In genomic region chr7:96814581-96814980, GRCm38 (mm10) we compare ENCODE assay signal across 15 mouse cellular contexts.
DNase-seq lines count a peak whose midpoint lies in the region; ATAC-seq and TF ChIP-seq lines count a peak whose summit lies in the region.
"Had no signal": no experiment of that assay in that cellular context is flagged by ENCODE, and none has a peak within 500 bp of the region (broad histone marks: within the 10 kb centered on the region; RNA-seq: fewer than 3 reads in every experiment).

No protein-coding gene starts in this region.

- H3K27me3 ChIP-seq in heart, adult 2 months (ENCODE audit: control insufficient read depth, insufficient read depth, low read length) = no peaks in the 10 kb centered on the region
- no peaks in the 10 kb centered on the region; the same call in 1 of the 2 replicates for H3K27me3 ChIP-seq in cerebellum, adult 2 months (ENCODE audit: control insufficient read depth, insufficient read depth, low read length)

- ATAC-seq in activated CD4-positive, CD25-positive, alpha-beta regulatory T cell, adult 4 months = peak; percentile 22
- ATAC-seq: forebrain, embryonic 16.5 days had no signal

- DNase-seq in heart, adult 2 months = no peak
- DNase-seq in heart, adult 11 months = no peak
- no peak for DNase-seq in layer of hippocampus, adult 2 months (ENCODE audit: low spot score in 2 of 2)
- DNase-seq in layer of hippocampus, adult 9-11 months = no peak
- DNase-seq in cerebellum, adult 2 months = no peak
- DNase-seq in cerebellum, postnatal 36 days = no peak
- DNase-seq: adrenal gland, adult 2 months; cerebellum, adult 11-12 months; gastrocnemius, adult 2 months; kidney, adult 9 months; midbrain, embryonic 14.5 days had no signal

- no peak overlapping the region for H3K4me3 ChIP-seq in heart, adult 2 months
- H3K4me3 ChIP-seq in layer of hippocampus, adult 2 months = no peak overlapping the region
- H3K4me3 ChIP-seq in macrophage (ENCODE audit: inconsistent target) = no peak overlapping the region
- no peak overlapping the region for H3K4me3 ChIP-seq in cerebellum, adult 2 months (replicated peaks; ENCODE audit: insufficient read depth, low read depth, low read length)
- H3K4me3 ChIP-seq: gastrocnemius, adult 2 months; hindbrain, embryonic 10.5 days had no signal

- H3K79me2 ChIP-seq in heart, adult 2 months (replicated peaks; ENCODE audit: control insufficient read depth, insufficient read depth, low read length) = no peaks in the 10 kb centered on the region
- H3K79me2 ChIP-seq in macrophage (ENCODE audit: inconsistent target) = no peaks in the 10 kb centered on the region

- no peak overlapping the region for H3K9ac ChIP-seq in heart, adult 2 months (ENCODE audit: low read depth, low read length)

- TF ChIP-seq CTCF in heart, adult 2 months (IDR thresholded peaks at IDR 0.05) = no peak
- no peak for TF ChIP-seq CTCF in layer of hippocampus, adult 2 months (conservative IDR thresholded peaks at IDR 0.05)
- TF ChIP-seq CTCF in cerebellum, adult 2 months (IDR thresholded peaks at IDR 0.05; ENCODE audit: borderline replicate concordance, insufficient read depth, low read depth, low read length) = no peak

- H3K27ac ChIP-seq in heart, adult 2 months = peak overlapping the region; percentile 47
- peak overlapping the region; percentile 6; the same call in 1 of the 2 replicates for H3K27ac ChIP-seq in layer of hippocampus, adult 2 months
- peak overlapping the region; percentile 54 for H3K27ac ChIP-seq in macrophage
- H3K27ac ChIP-seq in cerebellum, adult 2 months (ENCODE audit: insufficient read depth, low read length) = no peak overlapping the region
- H3K27ac ChIP-seq: gastrocnemius, adult 2 months; hindbrain, embryonic 10.5 days had no signal

- TF ChIP-seq POLR2A in heart, adult 2 months (IDR thresholded peaks at IDR 0.05; ENCODE audit: insufficient read depth, low read depth, low read length) = no peak
- TF ChIP-seq POLR2A in cerebellum, adult 2 months (IDR thresholded peaks at IDR 0.05; ENCODE audit: borderline replicate concordance, insufficient read depth, low read length) = no peak

- no peak for TF ChIP-seq EP300 in heart, adult 2 months (IDR thresholded peaks at IDR 0.05; ENCODE audit: insufficient read depth, low read depth, low read length)

- peaks cover 5% of the 10 kb centered on the region for H3K4me1 ChIP-seq in heart, adult 2 months (ENCODE audit: control insufficient read depth, insufficient read depth, low read length)
- H3K4me1 ChIP-seq in cerebellum, adult 2 months (ENCODE audit: control insufficient read depth, insufficient read depth, low read length) = no peaks in the 10 kb centered on the region

- no peaks in the 10 kb centered on the region for H3K36me3 ChIP-seq in heart, adult 2 months (ENCODE audit: control insufficient read depth, insufficient read depth, low read length)
- H3K36me3 ChIP-seq in macrophage (ENCODE audit: inconsistent target) = no peaks in the 10 kb centered on the region

- intact Hi-C loops in heart, adult 2 months (cut with DNase I) = no loop called here
